Mouse (Mus musculus) urinary bladder, postnatal 14 days (tissue): Measurements from ENCODE around the gene Rilpl1.

Experiments
- DNase-seq: peaks from one replicate; pipeline ENCODE4 v3.0.0; 2021; ENCODE audit warnings: low spot score

Rilpl1 gene

GRCm38 (mm10) chr5:124452494-124453228 lies 78.5 kb downstream of the Rilpl1 start:
- DNase-seq, result no peak

- DNase-seq, result no peak
Measured at GRCm38 (mm10) chr5:124450641-124451340, 80.4 kb downstream of the Rilpl1 start.

DNA sequence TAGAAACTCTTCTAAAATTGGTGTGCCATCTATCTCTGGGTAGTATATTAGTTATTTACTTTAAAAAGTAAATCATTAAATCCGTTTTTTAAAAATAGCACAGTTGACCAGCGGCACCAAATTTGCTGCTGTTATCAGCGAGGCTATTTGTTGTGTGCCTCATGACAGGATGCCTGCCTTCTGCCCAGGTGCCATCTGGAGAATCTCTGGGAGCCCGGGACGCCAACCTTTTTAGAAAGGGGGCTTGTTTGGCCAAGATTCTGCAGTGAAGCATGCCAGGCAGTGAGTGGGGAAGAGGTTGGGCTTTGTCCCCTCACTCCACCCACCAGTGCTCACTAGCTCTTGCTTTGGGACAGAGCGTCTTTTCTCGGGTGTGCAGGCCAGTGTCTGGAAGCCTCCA lies 81.1 kb downstream of the Rilpl1 start:
- no peak for DNase-seq

DNA sequence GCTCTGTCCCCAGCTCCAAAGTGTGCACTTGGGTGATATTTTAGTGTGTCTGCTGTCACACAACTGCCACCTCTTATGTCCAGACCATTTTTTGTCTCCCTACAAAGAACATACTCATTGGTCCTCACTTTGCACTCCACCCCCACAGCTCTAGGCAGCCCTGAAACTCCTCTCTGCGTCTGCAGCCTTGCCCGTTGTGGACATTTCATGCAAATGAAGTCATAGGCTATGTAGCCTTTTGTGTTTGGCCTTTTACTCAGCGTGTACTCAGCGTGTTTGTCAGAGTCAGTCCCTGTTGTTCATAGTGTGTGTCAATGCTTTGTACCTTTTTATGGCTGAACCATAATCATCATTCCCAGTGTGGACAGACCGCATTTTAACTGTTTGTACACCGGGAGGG lies 81.7 kb downstream of the Rilpl1 start:
- DNase-seq, result no peak

DNA sequence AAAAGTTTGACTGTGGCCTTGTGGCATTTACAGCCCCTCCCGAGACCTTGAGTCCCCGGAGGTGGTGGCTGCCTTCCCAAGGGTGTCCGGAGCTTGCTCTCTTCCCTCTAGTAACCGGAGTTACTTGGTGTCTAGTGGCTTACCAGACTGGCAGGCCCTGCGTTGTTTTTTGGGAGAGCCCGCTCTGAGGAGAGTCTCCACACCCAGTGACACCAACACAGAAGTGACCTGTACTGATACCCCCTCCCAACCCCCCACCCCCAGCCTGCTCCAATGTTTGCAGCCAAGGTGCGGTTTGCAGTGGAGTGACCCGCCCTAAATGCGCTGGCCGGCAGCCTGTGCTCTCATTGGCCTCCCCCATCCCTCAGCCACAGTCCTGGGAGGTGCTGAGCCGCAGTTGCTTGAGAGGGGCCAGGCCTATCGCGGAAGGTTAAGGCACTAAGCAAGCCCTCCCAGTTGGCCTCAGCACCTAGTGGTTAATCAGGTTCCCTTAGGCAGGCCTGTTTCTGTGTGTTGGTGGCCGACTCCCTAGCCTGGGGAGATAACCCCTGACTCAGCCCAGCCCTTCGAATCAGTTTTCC lies 84.8 kb downstream of the Rilpl1 start:
- DNase-seq, result peak; percentile 80

- DNase-seq, result peak; percentile 50
Measured at GRCm38 (mm10) chr5:124445621-124446293, 85.4 kb downstream of the Rilpl1 start.

GRCm38 (mm10) chr5:124444661-124445561 lies 86.3 kb downstream of the Rilpl1 start:
- DNase-seq, result peak; percentile 74

GRCm38 (mm10) chr5:124444208-124444607 lies 87.0 kb downstream of the Rilpl1 start:
- DNase-seq, result no peak
